Mouse (Mus musculus) MEL-GATA-1-ER (cell line): Measurements from ENCODE around the gene Olfr1395.

Experiments
- DNase-seq: peaks from one replicate; pipeline ENCODE4 v3.0.0-alpha.2; 2012; ENCODE audit warnings: low read depth; ENCODE audit errors: extremely low read depth

Olfr1395 gene

DNA sequence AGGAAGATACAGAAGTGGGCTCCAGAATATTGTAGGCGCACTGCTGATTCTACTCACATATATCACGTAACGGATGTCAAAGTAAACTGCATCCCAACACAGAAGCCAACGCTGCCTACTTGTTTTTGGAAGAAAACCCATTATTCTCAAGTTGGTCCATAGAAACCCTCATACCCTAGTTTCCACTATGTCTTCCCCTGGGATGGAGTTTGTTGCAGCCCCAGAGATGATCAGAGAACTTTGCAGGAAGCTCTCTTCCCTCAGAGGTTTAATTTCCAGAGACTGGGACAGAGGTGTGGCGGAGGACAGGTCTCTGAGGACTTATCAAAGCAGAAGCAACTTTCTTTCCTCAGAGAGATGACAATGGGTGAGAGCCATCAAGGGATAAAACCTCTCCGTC is at the start of gene Olfr1395:
Gene Olfr1395 (plus strand): TSS at position 301 of the 400 bp plus-strand sequence.
- no peak for DNase-seq

DNA sequence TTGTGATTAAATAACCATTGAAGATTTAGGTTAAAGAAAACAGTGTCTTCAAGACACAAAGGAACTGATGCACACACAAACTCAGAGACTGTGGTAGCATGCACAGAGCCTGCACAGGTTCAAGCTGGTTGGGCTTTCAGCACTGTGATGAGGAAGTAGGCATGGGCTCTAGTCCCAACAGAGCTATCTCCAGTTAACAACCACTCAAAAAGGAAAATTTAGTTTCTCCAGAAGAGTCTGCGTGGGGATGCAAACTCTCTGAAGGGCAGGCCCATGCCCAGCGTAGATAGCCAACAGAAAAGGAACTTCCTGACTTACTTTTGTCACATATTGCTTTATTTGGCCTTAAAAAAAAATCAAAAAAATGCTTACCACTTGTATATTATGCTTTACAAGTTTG is 49.3 kb upstream of the Olfr1395 start:
- DNase-seq = peak; percentile 72

DNA sequence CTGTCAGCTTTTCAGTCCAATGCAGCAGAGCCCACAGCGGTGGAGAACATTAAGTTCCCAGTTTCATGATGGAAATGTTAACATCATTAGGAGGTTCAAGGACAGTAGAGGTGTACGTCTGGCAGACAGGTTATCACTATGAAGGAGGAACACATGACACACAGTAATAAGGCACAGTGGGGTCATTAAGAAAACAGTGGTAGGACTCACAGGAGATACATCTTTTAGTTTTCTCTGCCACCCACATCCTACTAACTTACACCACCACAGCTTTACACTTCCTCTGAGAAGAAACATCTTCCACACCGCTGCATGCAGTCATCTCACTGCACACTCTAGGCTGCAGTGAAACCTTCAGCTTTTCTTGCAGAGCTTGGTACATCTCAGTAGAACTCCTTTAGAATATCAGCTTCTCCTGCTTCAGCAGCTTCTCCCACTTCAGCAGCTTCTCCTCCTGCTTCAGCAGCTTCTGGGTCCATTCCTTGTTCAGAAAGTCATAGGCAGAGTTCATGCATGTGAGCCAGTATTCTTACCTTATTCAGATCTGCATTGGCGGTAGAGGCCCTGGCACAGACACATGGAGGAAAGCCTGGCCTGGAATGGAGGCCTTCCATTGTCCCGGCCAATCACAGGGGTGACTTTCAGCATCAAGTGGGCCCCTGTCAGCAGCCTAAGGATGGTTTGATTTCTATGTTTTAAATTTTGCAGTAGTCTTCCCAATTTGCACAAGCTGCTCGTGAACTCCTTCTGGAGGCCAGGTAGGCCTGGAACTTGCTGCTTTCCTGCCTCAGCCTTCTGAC is 48.0 kb upstream of the Olfr1395 start:
- no peak for DNase-seq

DNA sequence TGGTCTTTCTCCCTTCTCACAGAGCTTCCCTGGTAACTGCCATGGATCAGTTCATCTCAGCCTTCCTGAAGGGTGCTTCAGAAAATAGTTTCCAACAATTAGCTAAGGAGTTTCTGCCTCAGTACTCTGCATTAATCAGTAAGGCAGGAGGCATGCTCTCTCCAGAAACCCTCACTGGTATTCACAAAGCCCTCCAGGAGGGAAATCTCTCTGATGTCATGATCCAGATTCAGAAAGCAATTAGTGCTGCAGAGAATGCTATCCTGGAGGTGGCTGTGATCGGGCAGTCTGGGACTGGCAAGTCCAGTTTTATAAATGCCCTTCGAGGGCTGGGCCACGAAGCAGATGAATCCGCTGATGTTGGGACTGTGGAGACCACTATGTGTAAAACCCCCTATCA is 46.7 kb upstream of the Olfr1395 start:
- DNase-seq = no peak

DNA sequence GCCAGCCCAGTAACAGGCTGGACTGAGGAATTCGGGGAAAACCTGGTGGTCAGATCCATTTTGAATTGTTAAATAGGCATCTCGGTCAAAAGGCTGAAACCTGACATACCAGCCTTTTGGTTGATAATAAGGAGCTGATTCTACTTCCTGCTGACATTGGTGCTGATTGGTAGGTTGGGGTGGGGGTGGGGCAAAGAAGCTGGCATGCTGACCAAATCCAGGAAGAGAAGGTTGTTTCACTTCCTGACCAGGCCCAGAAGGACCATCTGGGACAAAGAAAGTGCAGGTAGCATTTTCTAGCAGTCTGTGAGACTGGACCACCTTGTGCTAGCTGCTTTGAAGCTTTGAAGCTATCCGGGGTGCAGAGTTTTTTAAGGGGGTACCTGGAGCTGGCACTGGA is 41.7 kb upstream of the Olfr1395 start:
- no peak for DNase-seq

DNA sequence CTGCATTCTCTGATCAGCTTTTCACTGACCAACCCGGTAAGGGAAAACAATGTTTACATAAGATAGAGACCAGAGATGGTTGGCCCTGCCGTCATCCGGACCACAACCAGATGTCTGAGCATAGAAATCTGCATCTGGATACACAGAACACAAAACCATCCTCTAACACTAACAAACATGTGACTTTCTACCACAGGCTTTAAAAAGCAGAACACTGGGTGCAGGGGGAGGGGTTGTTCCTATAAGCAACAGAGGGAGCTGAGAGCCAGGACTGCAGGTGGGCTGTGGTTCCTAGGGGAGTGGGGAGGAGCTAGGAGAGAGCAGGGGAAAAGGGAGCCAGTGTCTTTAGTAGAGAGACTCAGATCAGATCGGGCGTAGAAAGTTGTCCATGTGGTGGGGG is 40.6 kb upstream of the Olfr1395 start:
- no peak for DNase-seq

DNA sequence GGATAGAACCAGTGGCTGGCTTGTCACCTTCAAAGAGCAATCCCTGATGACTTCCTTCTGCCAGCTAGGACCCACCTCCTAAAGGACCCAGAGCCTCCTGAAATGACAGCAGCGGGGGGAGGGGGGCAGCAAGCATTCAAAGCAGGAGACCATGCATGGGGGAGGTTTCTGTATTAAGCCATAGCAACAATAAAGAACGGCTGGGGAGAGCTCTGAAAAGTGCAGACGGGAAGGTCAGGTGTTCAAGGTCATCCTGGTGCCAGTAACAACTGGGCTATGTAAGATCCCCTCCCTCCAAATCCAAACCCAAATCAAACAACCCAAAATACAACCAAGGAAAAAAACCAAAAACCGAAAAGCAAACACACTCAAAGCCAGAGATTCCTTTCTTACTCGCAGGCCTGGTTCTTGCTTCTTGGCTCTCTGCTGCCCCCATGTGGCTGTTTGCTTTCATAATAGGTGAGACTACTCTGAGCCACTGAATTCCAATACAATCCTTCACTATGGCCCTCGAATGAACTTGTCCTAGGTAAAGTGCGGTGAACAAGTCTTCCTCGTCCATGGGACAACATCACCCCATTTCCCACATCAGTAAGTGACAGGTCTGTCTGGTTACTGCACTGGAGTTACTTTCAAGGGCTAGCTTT is 38.9 kb upstream of the Olfr1395 start:
- DNase-seq = peak; percentile 50

DNA sequence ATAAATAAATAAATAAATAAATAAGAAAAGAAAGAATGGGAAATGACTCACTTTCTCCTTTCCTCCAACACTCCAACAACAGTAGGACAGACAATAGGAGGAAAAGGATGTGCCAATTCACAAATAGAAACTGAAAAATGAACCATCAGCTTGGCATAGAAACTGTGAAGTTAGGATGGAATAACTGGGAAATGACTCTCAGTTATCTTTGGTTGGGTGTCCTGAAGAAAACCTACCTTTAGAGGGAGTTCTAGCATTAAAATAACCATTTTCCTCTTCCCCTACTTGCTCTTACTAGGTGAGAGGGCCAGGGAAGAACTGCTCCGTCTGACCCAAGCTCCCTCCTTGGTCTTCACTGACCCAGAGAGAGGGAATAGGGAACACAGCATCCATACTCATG is 36.3 kb upstream of the Olfr1395 start:
- no peak for DNase-seq

DNA sequence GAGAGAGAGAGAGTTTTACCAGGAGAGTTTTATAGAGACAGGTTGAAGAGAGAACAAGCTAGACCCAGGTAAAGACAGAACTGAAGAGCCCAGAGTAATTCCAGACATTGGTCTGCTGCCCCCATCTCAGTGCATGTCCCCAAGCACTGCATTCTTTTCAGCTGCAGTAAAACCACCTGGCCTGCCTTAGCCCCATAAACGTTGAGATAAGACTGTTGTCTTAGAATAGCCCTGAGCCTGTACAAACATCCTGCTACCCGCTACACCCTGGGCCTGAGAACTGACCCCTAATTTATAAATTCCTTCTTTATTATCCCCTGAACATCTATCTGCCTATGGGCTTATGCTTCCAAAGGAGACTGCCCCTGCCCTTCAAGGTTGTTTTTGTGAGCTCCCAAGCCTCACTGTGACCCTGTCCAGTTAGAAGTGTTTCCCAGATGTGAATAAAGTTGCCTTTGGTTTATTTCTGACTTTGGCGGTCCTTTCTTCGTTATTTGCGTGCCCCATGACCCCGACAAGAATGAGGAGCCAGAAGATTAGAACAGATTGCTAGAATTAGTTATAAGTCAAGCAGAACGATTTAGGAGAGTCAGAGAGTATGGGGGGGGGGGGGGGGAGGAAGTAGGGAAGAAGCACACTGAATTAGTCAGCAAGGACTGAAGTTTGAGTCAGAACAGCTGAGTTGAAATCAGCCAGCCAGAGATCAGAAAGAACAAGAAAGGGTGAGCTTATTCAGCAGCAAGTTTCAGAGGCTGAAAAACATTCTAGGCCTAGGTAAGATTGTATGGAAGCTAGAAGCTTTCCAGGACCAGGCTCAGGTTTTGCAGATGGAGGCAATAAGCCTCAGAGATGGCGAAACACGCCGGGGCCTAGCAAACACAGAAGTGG is 34.2 kb upstream of the Olfr1395 start:
- DNase-seq = no peak

DNA sequence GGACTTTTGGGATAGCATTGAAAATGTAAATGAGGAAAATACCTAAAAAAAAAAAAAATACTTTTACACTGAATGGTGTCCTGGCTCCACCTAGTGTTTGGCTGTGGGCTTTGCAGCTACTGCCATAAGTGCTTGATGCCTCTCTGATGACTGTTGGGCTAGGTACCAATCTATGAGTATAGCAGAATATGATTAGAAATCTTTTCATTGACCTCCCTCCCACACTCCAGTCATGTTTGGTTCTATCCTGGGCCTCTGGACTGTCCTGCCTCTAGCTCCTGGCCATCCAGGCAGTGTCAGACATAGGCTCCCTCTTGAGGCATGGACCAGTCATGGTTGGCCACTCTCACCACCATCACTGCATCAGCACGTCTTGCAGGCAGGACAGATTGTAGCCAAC is 33.2 kb upstream of the Olfr1395 start:
- DNase-seq = no peak

DNA sequence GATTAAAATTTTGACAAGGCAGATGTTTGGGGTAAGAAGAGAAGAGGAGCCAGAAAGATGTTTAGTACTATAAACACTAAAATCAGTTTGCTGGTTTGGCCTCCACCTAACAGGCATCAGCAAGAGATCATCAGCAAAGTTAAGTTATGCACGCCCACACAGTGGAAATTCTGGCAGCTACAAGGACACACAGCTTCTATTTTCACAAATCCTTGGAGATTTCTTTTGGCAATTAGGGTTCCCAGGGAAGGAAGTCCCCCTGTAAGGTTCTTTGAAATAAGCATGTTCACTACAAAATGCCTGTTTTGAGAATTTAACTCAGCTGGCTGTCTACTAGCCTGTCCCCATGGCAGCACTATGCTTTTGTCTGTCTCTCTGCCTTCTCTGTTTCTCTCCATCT is 31.1 kb upstream of the Olfr1395 start:
- no peak for DNase-seq

DNA sequence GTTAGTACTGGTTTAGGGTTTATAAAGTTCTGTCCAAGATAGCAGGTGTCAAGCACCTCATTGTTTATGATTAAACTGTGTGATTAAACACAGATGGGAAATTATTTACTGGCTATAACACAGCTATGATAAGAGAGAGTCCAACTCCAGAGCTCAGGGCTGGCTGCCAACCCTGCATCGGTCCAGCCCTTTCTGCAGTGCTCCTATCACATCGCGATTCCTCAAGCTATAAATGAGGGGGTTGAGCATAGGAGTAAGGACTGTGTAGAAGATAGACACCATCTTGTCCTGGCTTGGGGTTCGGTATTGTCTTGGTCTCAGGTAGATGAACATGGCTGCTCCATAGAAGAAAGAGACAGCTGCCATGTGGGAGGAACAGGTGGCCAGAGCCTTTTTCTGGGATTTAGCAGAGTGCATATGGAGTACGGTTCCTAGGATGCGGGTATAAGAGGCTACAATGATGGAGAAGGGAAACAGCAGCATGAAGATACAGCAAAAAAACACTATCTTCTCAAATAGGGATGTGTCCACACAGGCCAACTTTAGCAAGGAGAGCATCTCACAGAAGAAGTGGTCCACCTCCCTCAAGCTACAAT is 29.4 kb upstream of the Olfr1395 start:
- no peak for DNase-seq

DNA sequence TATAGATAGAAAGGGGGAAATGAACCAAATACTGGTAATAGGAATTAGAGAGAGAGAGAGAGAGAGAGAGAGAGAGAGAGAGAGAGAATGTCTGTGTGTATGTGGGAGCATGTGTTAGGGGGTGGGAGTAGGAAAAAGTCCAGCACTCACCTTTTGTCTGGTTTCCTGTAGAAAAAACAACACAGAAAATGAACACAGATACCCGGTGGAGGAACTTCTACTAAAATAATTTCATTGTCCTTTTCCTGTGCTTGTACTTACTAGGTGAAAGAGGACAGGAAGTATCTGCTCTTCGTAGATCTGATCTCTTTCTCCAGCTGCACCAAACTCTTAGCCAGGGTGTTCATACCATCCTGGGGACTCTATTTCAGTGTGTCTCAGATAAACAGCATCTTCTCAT is 27.9 kb upstream of the Olfr1395 start:
- no peak for DNase-seq

DNA sequence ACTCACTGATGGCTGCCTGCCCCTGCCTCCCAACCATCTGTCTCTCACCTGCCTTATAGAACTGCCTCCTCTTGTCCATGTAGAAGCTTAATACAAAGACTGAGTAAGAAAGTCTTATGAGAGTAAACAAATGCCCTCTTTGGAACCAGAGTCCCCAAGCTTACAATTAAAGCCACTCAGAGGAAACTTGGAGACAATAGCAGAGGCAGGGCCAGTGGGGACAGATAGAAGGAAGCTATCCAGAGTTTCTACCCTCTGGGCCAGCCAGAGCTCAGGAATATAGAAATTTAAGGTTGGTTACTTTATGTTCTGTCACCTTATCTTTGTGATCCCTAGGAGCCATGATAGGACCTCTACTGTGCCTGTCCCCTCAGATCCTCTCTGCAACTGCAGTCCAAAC is 27.3 kb upstream of the Olfr1395 start, which contains the start of gene Olfr1396:
Gene Olfr1396 (minus strand): TSS at position 101 of the 400 bp plus-strand sequence.
- DNase-seq = no peak

DNA sequence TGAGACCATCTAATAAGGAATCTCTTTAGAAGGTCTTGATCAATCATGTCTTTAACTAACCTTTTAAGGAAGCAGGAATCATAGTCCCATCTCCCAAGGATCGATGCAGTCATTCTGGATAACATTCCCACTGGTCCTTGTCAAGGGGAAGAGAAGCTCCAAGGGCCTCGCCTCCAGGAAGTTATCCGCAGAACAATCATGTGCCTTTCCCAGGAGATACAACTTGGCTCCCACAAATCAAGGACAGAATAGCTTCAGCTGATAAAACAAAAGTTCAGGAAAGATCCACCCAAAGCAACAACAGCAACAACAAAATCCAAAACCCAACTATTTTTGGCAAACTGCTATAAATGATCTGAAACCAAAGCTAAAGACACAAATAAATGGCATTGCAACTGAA is 22.4 kb upstream of the Olfr1395 start:
- DNase-seq = no peak

DNA sequence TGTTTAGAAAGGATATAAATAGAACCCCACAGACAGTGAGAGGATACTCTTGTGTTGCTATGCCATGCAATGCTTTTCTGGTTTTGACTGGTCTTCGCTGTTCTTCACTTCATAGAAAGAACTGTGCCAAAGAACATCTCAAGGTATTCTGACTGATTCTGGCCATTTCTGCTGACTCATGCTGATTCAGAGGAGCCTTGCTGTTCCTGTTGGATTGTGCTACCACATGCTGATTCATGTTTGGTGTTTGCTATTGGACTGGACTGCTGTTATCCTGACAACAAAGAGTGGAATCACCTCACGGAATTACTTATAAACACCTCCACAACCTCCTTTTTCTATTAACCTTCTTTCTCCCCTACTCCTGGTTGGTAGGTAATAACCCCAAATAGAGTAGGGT is 17.9 kb upstream of the Olfr1395 start:
- DNase-seq = no peak

DNA sequence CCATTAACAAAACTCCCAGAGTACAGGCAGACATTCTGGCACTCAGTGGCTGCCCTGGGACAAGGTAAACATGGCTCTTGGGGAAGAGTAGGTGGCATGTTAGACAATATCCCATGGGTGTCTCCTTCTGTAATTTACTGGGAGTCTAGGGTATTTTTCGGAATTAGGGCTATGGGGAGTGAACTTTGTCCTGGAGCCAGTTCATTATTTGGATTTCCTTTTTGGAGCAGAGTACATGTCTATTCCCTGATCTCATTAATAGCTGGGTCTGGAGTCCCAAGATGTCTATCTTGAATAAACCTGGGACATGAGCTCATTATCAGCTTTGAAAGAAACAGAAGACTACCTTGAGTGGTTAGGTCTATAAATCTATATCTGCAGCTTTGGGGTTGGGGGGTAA is 12.0 kb downstream of the Olfr1395 start, which contains the start of gene Olfr1394:
Gene Olfr1394 (plus strand): TSS at position 301 of the 400 bp plus-strand sequence.
- DNase-seq = no peak

DNA sequence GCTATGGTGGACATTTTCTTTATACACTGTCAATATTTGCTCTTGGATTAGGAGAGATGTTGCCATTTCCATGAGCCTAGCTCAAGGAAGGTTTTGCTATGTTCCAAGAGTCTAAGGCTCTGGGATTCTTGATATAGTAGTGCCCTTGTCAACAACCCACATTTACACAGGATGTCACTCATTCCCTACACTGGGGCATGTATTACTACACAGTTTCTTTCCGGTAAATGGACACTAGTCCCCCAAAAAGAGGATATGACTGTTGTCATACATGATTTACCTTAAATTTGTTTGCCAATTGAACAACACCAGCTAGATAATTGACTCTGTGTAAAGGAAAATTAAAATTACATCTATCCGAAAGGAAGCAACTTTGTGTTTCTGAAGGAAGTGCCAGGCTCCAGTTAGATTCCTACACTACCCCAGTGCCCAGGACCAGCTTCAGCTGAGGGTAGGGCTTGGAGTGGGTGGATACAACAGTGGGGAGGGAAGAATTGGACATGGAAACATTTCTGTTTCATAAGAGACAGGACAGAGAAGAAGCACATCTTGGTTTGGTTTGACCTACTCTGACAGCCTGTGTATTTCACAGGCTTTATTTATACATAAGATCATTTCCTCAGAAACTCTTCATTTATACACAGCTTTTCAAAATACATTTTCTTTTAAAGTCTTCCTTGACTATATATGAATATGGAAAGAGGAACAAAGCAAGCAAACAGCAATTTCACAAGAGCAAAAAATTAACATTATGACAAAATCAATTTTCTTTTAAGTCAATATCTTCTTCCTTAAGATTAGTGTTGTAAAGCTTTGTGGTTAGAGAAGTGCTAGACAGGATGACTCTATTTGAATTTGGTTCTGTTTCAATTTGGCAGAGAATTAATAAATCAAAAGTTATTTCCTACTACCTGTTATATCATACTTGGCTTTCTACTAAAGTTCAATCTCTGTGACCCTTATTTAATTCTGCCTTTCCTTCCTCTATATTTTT is 15.0 kb downstream of the Olfr1395 start:
- DNase-seq = no peak

DNA sequence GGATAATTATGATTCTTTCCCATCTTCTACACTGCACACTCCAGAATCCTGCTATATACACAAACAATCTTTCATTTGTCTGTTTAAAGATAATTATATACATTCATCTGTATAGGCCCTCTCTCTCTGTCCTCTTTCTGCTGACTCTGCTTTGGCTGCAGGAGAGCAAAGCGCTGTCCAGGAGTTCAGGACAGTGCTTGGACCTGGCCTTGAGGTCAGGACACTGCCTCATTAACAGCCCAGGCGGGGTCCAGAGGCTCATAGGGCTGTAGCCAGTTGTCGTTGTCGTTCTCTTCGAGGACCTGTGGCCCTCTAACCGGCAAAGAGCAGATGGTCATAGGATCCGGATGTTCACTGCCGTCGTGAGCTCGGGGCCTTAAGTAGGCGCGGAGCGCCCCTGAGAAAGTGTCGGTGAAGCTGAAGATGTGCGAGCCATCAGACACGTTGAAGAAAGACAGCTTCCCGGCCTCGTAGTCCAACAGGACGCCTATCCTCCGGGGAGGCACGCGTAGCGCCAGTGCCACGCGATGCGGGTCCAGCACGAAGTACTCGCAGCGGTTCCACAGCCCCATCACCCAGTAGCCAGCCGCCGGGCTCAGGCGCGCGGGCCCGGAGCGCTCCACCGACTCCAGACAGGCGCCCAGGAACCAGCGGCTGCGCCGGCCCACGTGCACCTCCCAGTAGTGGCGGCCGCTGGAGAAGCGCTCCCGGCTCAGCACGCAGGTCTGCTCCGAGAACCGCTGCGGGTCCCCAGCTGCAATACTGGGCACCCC is 27.0 kb downstream of the Olfr1395 start:
- no peak for DNase-seq
